Comparison of ENCODE assay signal across 23 mouse cellular contexts in the genomic region with DNA sequence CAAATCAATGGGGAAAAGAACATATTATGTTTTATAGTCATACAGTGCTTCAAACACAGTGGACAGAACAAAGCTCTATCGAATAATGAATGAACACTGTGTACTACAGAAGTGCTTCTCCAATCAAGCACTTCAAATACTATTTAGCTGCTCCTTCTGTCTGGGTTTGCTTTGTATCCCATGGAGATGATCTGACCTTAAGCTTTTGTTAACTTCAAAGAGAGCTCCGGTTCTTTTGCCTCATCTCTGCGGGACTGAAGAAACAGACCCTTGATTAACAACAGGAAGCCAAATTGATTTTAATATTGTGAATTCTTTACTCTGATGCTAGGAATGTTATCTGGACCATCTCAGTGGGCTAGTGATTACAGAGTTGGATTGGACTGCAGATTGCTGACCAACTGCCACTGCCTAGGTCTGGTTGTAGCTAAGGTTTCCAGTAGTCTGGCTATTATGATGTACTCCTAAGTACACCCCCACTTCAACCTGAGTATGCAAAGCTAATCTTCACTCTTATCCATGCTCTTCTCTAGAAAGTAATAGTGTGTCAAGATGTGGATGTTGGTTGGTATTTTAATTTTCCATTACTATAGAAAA.
A peak's percentile ranks its signal among the peaks of the same experiment; 100 is the strongest.
DNase-seq lines count a peak whose midpoint lies in the region; ATAC-seq and TF ChIP-seq lines count a peak whose summit lies in the region.
"Had no signal": no experiment of that assay in that cellular context is flagged by ENCODE, and none has a peak within 500 bp of the region (broad histone marks: within the 10 kb centered on the region; RNA-seq: fewer than 3 reads in every experiment).

No protein-coding gene starts in this region.

- no peak overlapping the region for H3K4me3 ChIP-seq in midbrain, embryonic 10.5 days
- H3K4me3 ChIP-seq in midbrain, postnatal 0 days (ENCODE audit: low read depth, low read length) = no peak overlapping the region
- no peak overlapping the region for H3K4me3 ChIP-seq in midbrain, embryonic 12.5 days
- H3K4me3 ChIP-seq: embryonic facial prominence, embryonic 15.5 days; heart, embryonic 15.5 days; layer of hippocampus, adult 2 months; limb, embryonic 13.5 days; liver, embryonic 12.5 days had no signal

- no peak overlapping the region for H3K9ac ChIP-seq in midbrain, postnatal 0 days (replicated peaks; ENCODE audit: low read length, poor library complexity, severe bottlenecking)
- H3K9ac ChIP-seq in midbrain, embryonic 12.5 days (replicated peaks) = no peak overlapping the region
- H3K9ac ChIP-seq: embryonic facial prominence, embryonic 15.5 days; heart, embryonic 15.5 days; limb, embryonic 13.5 days; liver, embryonic 12.5 days had no signal

- intact Hi-C loops in left cerebral cortex, postnatal 25 days (cut with DNase I) = no loop called here

- no peaks in the 10 kb centered on the region for H3K9me3 ChIP-seq in midbrain, embryonic 10.5 days (replicated peaks)
- H3K9me3 ChIP-seq in midbrain, postnatal 0 days (ENCODE audit: low read length) = no peaks in the 10 kb centered on the region
- H3K9me3 ChIP-seq in midbrain, embryonic 12.5 days = no peaks in the 10 kb centered on the region
- H3K9me3 ChIP-seq: embryonic facial prominence, embryonic 15.5 days; heart, embryonic 15.5 days; limb, embryonic 13.5 days; liver, embryonic 12.5 days had no signal

- H3K27ac ChIP-seq in midbrain, embryonic 10.5 days (replicated peaks) = no peak overlapping the region
- H3K27ac ChIP-seq in midbrain, postnatal 0 days (ENCODE audit: low read depth, low read length) = no peak overlapping the region
- H3K27ac ChIP-seq in midbrain, embryonic 12.5 days (replicated peaks) = no peak overlapping the region
- H3K27ac ChIP-seq: embryonic facial prominence, embryonic 15.5 days; heart, embryonic 15.5 days; layer of hippocampus, adult 2 months; limb, embryonic 13.5 days; liver, embryonic 12.5 days had no signal

- no peaks in the 10 kb centered on the region for H3K27me3 ChIP-seq in midbrain, embryonic 10.5 days (ENCODE audit: low read depth, poor library complexity, severe bottlenecking)
- H3K27me3 ChIP-seq in midbrain, postnatal 0 days (ENCODE audit: insufficient read depth, low read length) = no peaks in the 10 kb centered on the region
- no peaks in the 10 kb centered on the region for H3K27me3 ChIP-seq in midbrain, embryonic 12.5 days
- H3K27me3 ChIP-seq: embryonic facial prominence, embryonic 15.5 days; heart, embryonic 15.5 days; limb, embryonic 13.5 days; liver, embryonic 12.5 days had no signal

- no peak for ATAC-seq in midbrain, postnatal 0 days (ENCODE audit: low FRiP score)
- ATAC-seq in midbrain, embryonic 12.5 days (ENCODE audit: low FRiP score, low read depth) = peak; percentile 86
- ATAC-seq: intestine, postnatal 0 days; liver, embryonic 12.5 days had no signal

- H3K4me2 ChIP-seq in midbrain, postnatal 0 days (ENCODE audit: low read depth, low read length, poor library complexity, severe bottlenecking) = no peak overlapping the region
- no peak overlapping the region for H3K4me2 ChIP-seq in midbrain, embryonic 12.5 days (replicated peaks)
- H3K4me2 ChIP-seq: embryonic facial prominence, embryonic 15.5 days; heart, embryonic 15.5 days; limb, embryonic 13.5 days; liver, embryonic 12.5 days had no signal

- TF ChIP-seq CTCF in midbrain, postnatal 0 days (IDR thresholded peaks at IDR 0.05) = no peak

- 12% methylated on average over 3 of the region's 3 CpGs for WGBS in midbrain, embryonic 10.5 days
- 8% methylated on average over 3 of the region's 3 CpGs for WGBS in midbrain, postnatal 0 days
- WGBS in midbrain, embryonic 12.5 days = 12% methylated on average over 3 of the region's 3 CpGs

- DNase-seq in embryo, embryonic 10.5 days (ENCODE audit: low spot score) = peak; percentile 41
- DNase-seq in embryo, embryonic 11 days = no peak
- peak; percentile 12 for DNase-seq in midbrain, embryonic 10.5 days (ENCODE audit: low spot score)
- no peak for DNase-seq in midbrain, postnatal 0 days (ENCODE audit: low spot score)
- peak; percentile 42 for DNase-seq in retina, postnatal 1 day
- DNase-seq in left cerebral cortex, postnatal 25 days (ENCODE audit: low spot score in 2 of 2) = no peak
- DNase-seq in right cerebral cortex, postnatal 36 days (ENCODE audit: low spot score in 2 of 2) = no peak
- DNase-seq: adrenal gland, postnatal 14 days; cerebellum, adult 8-10 months; gastrocnemius, postnatal 36 days; heart, postnatal 4 days; kidney, postnatal 25 days; lung, adult 18-20 months; lung, postnatal 10 days; right cerebral cortex, postnatal 14 days; spleen, adult 18-20 months had no signal

- peaks cover 21% of the 10 kb centered on the region for H3K4me1 ChIP-seq in midbrain, embryonic 10.5 days
- H3K4me1 ChIP-seq in midbrain, postnatal 0 days (ENCODE audit: insufficient read depth, low read length) = no peaks in the 10 kb centered on the region
- H3K4me1 ChIP-seq in midbrain, embryonic 12.5 days = peaks cover 12% of the 10 kb centered on the region
- H3K4me1 ChIP-seq: embryonic facial prominence, embryonic 15.5 days; heart, embryonic 15.5 days; limb, embryonic 13.5 days; liver, embryonic 12.5 days had no signal

- no peaks in the 10 kb centered on the region for H3K36me3 ChIP-seq in midbrain, embryonic 10.5 days
- H3K36me3 ChIP-seq in midbrain, postnatal 0 days (ENCODE audit: insufficient read depth, low read length) = no peaks in the 10 kb centered on the region
- H3K36me3 ChIP-seq in midbrain, embryonic 12.5 days = no peaks in the 10 kb centered on the region
- H3K36me3 ChIP-seq: embryonic facial prominence, embryonic 15.5 days; heart, embryonic 15.5 days; limb, embryonic 13.5 days; liver, embryonic 12.5 days had no signal

Comparison
In these comparisons a context has a peak if more than half of its experiments do, and no peak if none do; other contexts are left out.
1. DNase-seq: peak in embryo, embryonic 10.5 days (single experiment), midbrain, embryonic 10.5 days (single experiment) and retina, postnatal 1 day (single experiment); none in embryo, embryonic 11 days (single experiment), midbrain, postnatal 0 days (single experiment), left cerebral cortex, postnatal 25 days (0 of 2) and right cerebral cortex, postnatal 36 days (0 of 2).